Mouse (Mus musculus): Measurements from ENCODE around the gene Cryl1.

Gene Cryl1

GRCm38 (mm10) chr14:57398065-57398757 lies at the start of gene Cryl1:
Gene Cryl1, minus strand, starts transcription at chr14:57398529.
- in situ Hi-C loops (cut with MboI, MseI), result no loop called here

- in situ Hi-C loops (cut with MboI, MseI), result no loop called here
Observed at GRCm38 (mm10) chr14:57430451-57430850, 32.1 kb upstream of the Cryl1 start.

GRCm38 (mm10) chr14:57424212-57424561 lies 25.9 kb upstream of the Cryl1 start:
- in situ Hi-C loops (cut with MboI, MseI), result no loop called here

GRCm38 (mm10) chr14:57423432-57424211 lies 25.3 kb upstream of the Cryl1 start, which contains the start of gene Ift88:
Gene Ift88, plus strand, starts transcription at chr14:57424062.
- in situ Hi-C loops (cut with MboI, MseI), result no loop called here

- in situ Hi-C loops (cut with MboI, MseI), result no loop called here
Observed at GRCm38 (mm10) chr14:57417187-57417586, 18.9 kb upstream of the Cryl1 start.

- in situ Hi-C loops (cut with MboI, MseI), result no loop called here
Observed at GRCm38 (mm10) chr14:57412166-57412565, 13.8 kb upstream of the Cryl1 start.

- in situ Hi-C loops (cut with MboI, MseI), result no loop called here
Observed at GRCm38 (mm10) chr14:57409106-57409505, 10.8 kb upstream of the Cryl1 start.

GRCm38 (mm10) chr14:57408100-57408499 lies 9.8 kb upstream of the Cryl1 start:
- in situ Hi-C loops (cut with MboI, MseI), result no loop called here

GRCm38 (mm10) chr14:57407039-57407987 lies 9.0 kb upstream of the Cryl1 start:
- in situ Hi-C loops (cut with MboI, MseI), result no loop called here

GRCm38 (mm10) chr14:57402815-57403214 lies 4.5 kb upstream of the Cryl1 start:
- in situ Hi-C loops (cut with MboI, MseI), result no loop called here

GRCm38 (mm10) chr14:57398813-57399427 lies 591 bp upstream of the Cryl1 start:
- in situ Hi-C loops (cut with MboI, MseI), result no loop called here

- in situ Hi-C loops (cut with MboI, MseI), result no loop called here
Observed at GRCm38 (mm10) chr14:57397221-57397620, 1.1 kb downstream of the Cryl1 start.

- in situ Hi-C loops (cut with MboI, MseI), result no loop called here
Observed at GRCm38 (mm10) chr14:57395470-57395869, 2.9 kb downstream of the Cryl1 start.

GRCm38 (mm10) chr14:57392278-57392677 lies 6.1 kb downstream of the Cryl1 start:
- in situ Hi-C loops (cut with MboI, MseI), result no loop called here

GRCm38 (mm10) chr14:57391621-57392020 lies 6.7 kb downstream of the Cryl1 start:
- in situ Hi-C loops (cut with MboI, MseI), result no loop called here

GRCm38 (mm10) chr14:57386758-57387561 lies 11.4 kb downstream of the Cryl1 start:
- in situ Hi-C loops (cut with MboI, MseI), result no loop called here

- in situ Hi-C loops (cut with MboI, MseI), result no loop called here
Observed at GRCm38 (mm10) chr14:57385667-57386066, 12.7 kb downstream of the Cryl1 start.

- in situ Hi-C loops (cut with MboI, MseI), result no loop called here
Observed at GRCm38 (mm10) chr14:57377531-57377930, 20.8 kb downstream of the Cryl1 start.

- in situ Hi-C loops (cut with MboI, MseI), result no loop called here
Observed at GRCm38 (mm10) chr14:57376956-57377355, 21.4 kb downstream of the Cryl1 start.

- in situ Hi-C loops (cut with MboI, MseI), result no loop called here
Observed at GRCm38 (mm10) chr14:57376016-57376415, 22.3 kb downstream of the Cryl1 start.

GRCm38 (mm10) chr14:57375205-57375604 lies 23.1 kb downstream of the Cryl1 start:
- in situ Hi-C loops (cut with MboI, MseI), result no loop called here
